Mouse (Mus musculus) thymus, postnatal 10 days (tissue): ENCODE results near the gene Bicd2.
A peak's percentile ranks its signal among the peaks of the same experiment; 100 is the strongest.
"Not testable (repeated sequence)": the region's sequence is repeated elsewhere in the genome, so short reads cannot be mapped to it uniquely, and the experiment has no call there.

Experiments used
- DNase-seq, 2 experiments: peaks; one replicate each; pipeline ENCODE4 v3.0.0; 2021; ENCODE audit warnings: low spot score in 2 of 2

The Bicd2 gene

GRCm38 (mm10) chr13:49360906-49361406 lies 19.6 kb downstream of the Bicd2 start:
- DNase-seq = no peak

GRCm38 (mm10) chr13:49362364-49362763 lies 21.0 kb downstream of the Bicd2 start:
- no peak for DNase-seq

- no peak for DNase-seq
Measured at GRCm38 (mm10) chr13:49362804-49363203, 21.4 kb downstream of the Bicd2 start.

- DNase-seq = no peak
Measured at GRCm38 (mm10) chr13:49364716-49365115, 23.3 kb downstream of the Bicd2 start.

- DNase-seq = no peak
Measured at GRCm38 (mm10) chr13:49367657-49368440, 26.5 kb downstream of the Bicd2 start.

GRCm38 (mm10) chr13:49369404-49369803 lies 28.0 kb downstream of the Bicd2 start:
- DNase-seq = no peak

GRCm38 (mm10) chr13:49370216-49370615 lies 28.8 kb downstream of the Bicd2 start:
- not testable (repeated sequence) for DNase-seq

GRCm38 (mm10) chr13:49370916-49371315 lies 29.5 kb downstream of the Bicd2 start:
- DNase-seq = not testable (repeated sequence)

- peak; percentile 61 to 64 for DNase-seq
Measured at GRCm38 (mm10) chr13:49371428-49371899, 30.1 kb downstream of the Bicd2 start.

GRCm38 (mm10) chr13:49372370-49373060 lies 31.1 kb downstream of the Bicd2 start:
- DNase-seq = no peak

- no peak for DNase-seq
Measured at GRCm38 (mm10) chr13:49374304-49374703, 32.9 kb downstream of the Bicd2 start.

- DNase-seq = no peak
Measured at GRCm38 (mm10) chr13:49374730-49375129, 33.3 kb downstream of the Bicd2 start.

GRCm38 (mm10) chr13:49377608-49378007 lies 36.2 kb downstream of the Bicd2 start:
- DNase-seq = no peak

GRCm38 (mm10) chr13:49379301-49379700 lies 37.9 kb downstream of the Bicd2 start:
- DNase-seq = no peak

GRCm38 (mm10) chr13:49381230-49381629 lies 39.8 kb downstream of the Bicd2 start:
- DNase-seq = peak; percentile 84 to 94

GRCm38 (mm10) chr13:49382997-49383396 lies 41.6 kb downstream of the Bicd2 start:
- no peak for DNase-seq

GRCm38 (mm10) chr13:49384751-49385463 lies 43.5 kb downstream of the Bicd2 start:
- no peak for DNase-seq

- peak in 1 of 2 experiments; percentile 25 for DNase-seq
Measured at GRCm38 (mm10) chr13:49391374-49391773, 50.0 kb downstream of the Bicd2 start.

- DNase-seq = no peak
Measured at GRCm38 (mm10) chr13:49393579-49393978, 52.2 kb downstream of the Bicd2 start.

GRCm38 (mm10) chr13:49394886-49395447 lies 53.6 kb downstream of the Bicd2 start:
- no peak for DNase-seq

- DNase-seq = no peak
Measured at GRCm38 (mm10) chr13:49396798-49397197, 55.4 kb downstream of the Bicd2 start.

- DNase-seq = no peak
Measured at GRCm38 (mm10) chr13:49398191-49398590, 56.8 kb downstream of the Bicd2 start.
